Mouse (Mus musculus) common myeloid progenitor, adult 5-6 weeks (primary cell): ENCODE results near the gene Rab3b. TPM values are rescaled to one million over a fixed set of nuclear protein-coding genes. Genes with fewer than 3 reads are reported as not detected.

Source experiments
- ATAC-seq: replicated peaks from 2 replicates; pipeline ENCODE4 v1.8.0; 2016; ENCODE audit warnings: low read depth, mild to moderate bottlenecking, moderate TSS enrichment, inconsistent platforms; ENCODE audit not compliant: poor library complexity, severe bottlenecking
- total RNA-seq: library from RNA; stranded (forward); fragments of 200-1000, 187-1606 nt; gene quantifications from 2 replicates; pipeline ENCODE4 v1.2.3, GENCODE M21; 2017

Gene Rab3b
- total RNA-seq: not detected in 2 replicates

GRCm38 (mm10) chr4:108878963-108879822 lies at the start of gene Rab3b:
TSS of gene Rab3b (plus strand) at chr4:108879063.
- peak; percentile 96 for ATAC-seq

DNA sequence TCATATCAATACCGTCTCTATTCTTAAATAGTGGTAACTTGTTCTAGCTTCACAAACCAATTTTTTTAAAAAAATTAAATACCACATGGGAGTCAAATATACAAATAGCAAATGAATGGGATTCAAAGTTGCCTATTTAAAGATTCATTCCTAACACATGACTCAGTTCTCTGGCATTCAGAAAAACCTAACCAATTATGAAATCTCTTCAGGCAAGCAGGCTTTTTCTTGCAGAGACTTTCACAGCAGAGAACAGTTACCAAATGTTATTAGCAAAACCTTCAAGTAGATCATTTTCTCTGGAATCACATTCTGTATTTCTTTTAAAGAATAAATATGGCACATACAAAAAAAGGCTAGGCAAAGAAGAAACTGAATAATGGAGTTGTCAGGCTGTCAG lies 48.2 kb upstream of the Rab3b start:
- no peak for ATAC-seq

- peak; percentile 87 for ATAC-seq
Observed at GRCm38 (mm10) chr4:108832916-108833827, 45.7 kb upstream of the Rab3b start, which contains the start of gene Btf3l4. TSS of gene Btf3l4 (minus strand) at chr4:108833614.

- ATAC-seq: no peak
Observed at GRCm38 (mm10) chr4:108833828-108834114, 45.1 kb upstream of the Rab3b start.

DNA sequence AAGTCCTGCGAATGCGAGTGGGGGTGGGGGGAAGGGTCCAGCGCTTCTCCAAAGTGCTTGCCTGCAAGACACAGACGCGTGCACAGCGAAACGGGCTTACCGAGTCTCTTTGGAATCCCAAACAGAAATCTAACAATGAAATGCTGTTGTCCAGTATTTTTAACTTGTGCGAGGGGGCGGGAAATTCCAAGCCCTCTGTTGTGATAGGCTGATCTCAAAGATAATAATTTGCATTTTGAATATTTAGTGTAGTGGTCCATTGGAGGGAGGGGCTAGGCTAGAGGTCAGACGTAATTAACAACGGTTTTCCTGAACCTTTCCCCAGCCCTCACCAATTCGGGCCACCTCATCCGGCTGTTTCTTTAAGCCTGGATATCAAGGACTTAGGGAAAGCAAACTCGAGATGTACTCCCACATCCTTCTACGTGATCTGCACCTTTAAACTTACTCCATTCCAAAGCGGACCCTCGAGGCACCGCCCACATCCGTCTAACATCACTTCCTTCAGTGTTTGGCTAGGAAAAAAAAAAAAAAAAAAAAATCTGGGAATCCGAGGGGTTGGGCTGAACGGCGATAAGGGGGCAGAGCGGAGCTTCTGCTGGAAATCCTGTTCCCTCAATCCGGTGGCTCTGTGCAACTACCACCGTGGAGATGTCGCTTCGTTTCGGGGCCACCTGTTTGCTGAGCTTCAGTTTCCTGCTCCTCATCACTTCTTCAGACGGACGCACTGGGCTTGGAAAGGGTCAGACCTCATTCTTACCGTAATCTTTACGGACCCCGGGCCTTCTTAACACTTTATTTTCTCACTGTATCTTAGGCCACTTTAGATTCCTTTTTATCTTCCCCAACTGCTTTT lies 44.5 kb upstream of the Rab3b start, which contains the start of gene Txndc12:
Txndc12 (plus strand) TSS at position 487 of the 856 bp plus-strand sequence.
- peak; percentile 69 for ATAC-seq

- ATAC-seq: no peak
Observed at GRCm38 (mm10) chr4:108834971-108835311, 43.9 kb upstream of the Rab3b start.

DNA sequence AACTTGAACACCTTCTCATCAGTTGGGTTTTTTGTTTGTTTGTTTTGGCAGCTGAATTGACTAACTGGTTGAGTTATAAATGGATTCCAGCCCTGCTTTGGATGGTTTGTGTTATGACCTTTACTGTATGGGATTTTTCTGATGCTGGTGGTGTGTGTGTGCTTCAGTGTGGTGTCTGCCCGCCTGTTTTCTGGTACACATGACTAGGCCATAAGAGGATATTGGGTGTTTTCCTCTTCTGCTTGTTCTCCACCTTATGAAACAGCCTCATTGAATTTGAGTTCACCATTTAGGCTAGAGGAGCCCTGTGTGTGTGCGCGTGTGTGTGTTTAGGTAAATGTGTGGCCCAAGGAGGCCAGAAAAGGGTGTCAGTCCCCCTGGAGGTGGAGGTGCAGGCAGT lies 43.4 kb upstream of the Rab3b start:
- ATAC-seq: no peak

DNA sequence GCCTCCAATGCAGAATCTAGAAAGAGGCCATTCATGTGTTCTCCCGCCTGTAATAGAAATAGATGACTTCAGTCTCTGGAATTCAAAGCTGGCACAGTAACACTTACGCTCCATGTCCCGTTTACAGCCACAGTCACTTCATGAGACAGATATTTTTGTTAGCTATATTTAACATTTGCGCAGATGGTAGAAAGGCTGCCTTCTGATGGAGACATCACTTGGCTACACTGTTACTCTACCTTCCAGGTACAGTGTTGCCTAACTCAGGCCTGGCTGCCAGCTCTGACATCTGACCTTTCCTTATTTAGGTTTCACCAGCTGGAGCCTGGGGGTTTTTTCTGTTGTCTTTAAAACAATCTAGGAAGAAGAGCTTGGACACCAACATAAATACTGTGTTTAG lies 40.8 kb upstream of the Rab3b start:
- no peak for ATAC-seq

DNA sequence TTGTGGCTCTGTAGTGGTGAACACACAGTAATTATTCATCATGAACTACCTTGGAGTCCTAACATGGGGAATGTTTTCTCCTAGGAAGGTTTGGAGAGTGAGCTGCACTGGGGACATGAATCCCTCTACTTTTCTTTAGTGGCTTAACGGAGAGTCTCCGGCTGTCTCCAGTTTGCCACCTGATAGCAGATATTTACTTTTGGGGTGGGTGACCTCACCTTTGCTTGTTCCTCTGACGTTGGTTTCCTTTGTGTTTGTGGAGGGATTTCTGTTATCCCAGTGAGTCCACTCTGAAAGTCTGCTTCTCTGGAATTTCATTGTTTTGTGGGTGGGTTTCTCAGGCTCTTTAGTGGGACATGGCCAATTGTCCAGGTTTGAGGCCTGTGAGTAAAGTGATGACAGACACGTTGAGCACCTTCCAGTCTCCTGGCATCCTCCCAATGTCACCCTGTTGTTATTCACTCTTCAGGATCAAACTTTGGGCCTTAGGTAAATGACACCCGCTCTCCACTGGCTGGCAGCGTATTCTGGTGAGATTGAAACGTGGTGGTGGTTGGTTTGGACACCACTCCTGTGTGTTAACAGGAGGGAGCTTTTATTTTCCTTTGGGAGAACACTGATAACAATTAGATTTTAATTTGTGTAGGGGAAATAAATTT lies 36.8 kb upstream of the Rab3b start:
- no peak for ATAC-seq

DNA sequence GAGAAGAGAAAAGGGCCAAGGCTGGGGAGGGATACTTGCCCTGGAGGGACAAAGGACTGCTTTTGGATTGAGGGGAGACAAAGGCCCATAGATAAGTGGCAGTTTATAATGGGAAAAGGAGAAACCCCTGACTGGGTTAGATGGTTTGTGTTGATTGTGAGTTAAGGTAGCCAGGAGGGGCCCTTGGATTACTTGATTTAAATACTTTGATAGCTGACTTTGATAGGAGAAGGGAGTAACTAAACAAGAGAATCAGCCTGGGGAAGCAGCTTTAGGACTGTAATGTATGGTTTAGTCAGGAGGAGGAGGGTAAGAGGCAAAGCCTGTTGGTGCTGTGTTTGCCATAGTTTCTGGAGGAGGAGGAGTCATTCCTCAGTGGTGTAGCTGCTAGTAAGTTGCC lies 35.5 kb upstream of the Rab3b start:
- no peak for ATAC-seq

- ATAC-seq: no peak
Observed at GRCm38 (mm10) chr4:108845824-108846569, 32.9 kb upstream of the Rab3b start.

- ATAC-seq: peak; percentile 89
Observed at GRCm38 (mm10) chr4:108847715-108848504, 31.0 kb upstream of the Rab3b start, which contains the start of gene Kti12. TSS of gene Kti12 (plus strand) at chr4:108847785.

GRCm38 (mm10) chr4:108848505-108848848 lies 30.4 kb upstream of the Rab3b start, which contains the start of gene A730015C16Rik:
TSS of gene A730015C16Rik (minus strand) at chr4:108848619.
- peak; percentile 30 for ATAC-seq

DNA sequence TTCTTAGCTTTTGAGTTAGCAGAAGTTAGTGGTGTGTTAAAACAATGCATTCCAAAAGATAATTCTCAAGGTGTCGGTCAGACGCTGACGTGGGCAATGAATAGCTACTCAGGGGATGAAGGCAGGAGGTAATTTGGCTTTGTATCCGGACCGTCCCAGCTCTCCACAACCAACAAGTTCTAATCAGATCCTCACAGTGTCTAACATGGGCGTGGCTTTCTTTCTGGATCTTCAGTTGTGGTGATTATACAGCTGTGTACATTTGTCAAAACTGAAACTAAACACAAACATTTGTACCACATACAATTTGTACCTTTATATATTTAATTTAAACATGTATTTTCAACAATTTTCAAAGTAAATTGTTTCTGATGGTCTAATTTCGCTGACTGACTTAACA lies 12.1 kb upstream of the Rab3b start:
- 0 out of 2 replicates have a peak, but pooled peaks have one; percentile 36 for ATAC-seq

DNA sequence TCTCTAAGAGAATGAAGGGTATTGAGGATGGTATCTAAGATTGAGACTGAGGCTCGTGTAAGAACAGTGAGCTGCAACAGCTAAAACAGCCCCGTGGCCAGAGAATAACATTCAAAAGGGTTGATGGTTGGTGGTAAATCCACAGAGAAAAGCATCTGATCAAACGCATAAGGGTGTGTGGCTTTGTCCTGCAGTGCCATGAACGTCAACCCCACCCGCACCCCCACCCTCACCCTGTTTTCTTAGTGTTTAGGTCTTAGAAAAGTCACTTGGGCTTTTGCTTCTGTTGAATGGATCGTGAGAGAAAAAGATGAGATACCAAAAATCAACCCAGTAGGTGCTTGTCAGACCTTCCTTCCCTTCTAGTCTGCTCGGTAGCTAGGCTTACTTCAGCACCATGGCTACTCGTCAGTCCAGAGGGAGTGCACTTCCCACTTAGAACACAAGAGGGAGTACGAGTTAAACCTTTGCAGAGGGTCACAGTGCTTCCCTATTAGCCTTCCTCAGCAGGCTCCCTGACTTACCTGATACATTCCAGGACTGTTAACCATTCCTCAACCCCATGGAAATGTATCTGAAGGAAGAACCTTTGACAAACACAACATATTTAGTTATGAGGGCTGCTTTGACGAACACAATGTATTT lies 9.0 kb upstream of the Rab3b start:
- ATAC-seq: peak; percentile 98

GRCm38 (mm10) chr4:108873746-108874145 lies 5.1 kb upstream of the Rab3b start:
- ATAC-seq: no peak

DNA sequence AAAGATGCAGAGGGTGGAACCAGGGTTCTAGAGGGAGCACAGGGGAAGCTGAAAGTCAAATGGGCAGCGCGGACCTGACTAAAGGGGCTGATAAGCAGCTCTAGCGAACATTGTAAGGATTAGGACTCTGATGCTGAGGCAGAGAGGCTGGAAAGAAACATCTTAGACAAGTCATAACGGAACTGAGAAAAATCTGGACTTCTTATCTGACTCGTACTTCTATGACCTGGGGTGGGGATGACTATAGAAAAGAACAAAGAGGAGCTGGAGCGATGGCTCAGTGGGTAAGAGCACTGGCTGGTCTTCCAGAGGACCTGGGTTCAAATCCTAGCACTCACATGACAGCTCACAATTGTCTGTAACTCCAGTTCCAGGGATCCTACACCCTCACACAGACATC lies 962 bp upstream of the Rab3b start:
- ATAC-seq: no peak

DNA sequence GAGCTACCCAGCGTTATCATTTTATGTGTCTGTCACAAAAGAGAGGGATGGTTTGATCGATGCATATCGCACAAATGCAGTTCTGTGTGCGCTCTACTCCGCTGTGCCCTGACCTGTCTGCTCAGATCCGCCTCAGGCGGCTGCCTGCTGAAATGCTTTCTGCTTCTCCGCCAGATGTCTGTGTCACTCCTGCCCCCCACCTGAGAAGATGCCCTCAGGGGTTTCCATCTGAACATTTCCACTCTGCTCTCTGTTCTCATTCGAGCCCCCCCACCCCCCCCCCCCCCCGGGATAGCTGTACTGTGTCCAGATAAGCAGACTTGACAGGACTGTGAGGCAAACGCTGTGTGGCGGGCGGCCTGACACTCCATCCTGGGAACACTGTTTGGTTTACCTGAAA lies 5.0 kb downstream of the Rab3b start:
- no peak for ATAC-seq
